Mouse (Mus musculus): Measurements from ENCODE around the gene Scrt2.

DNA sequence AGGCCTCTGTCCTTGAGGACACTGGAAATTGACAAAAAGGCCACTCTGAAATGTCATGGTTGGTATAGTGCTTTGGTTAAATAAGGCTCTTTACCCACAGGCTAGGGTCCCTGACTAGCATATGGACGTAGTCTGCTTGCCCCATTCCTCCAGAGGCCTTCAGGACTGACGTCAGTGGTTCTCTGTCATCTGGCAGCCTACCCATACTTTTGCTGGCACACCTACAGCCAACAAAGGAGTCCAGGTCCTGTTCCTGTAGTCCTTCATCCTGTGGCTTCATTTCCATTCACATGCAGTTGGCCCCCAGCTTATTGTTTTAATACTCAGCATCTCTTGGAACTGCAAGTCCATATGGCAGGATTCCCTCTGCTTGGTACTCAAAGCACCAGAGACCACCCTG, 15.6 kb downstream of the Scrt2 start:
- TF ChIP-seq CTCF (IDR thresholded peaks at IDR 0.05; ENCODE audit: extremely low read depth, insufficient read depth, insufficient read length, insufficient replicate concordance) (no peak), POLR2A (IDR thresholded peaks at IDR 0.05; ENCODE audit: low read depth, low read length) (no peak)
